Mouse (Mus musculus): ENCODE data around the gene Macrod1. TPM values are rescaled to one million over a fixed set of nuclear protein-coding genes. Genes with fewer than 3 reads are reported as not detected.

Gene Macrod1
- polyA plus RNA-seq, 1 experiment from 2014 or later: 22.1 TPM

GRCm38 (mm10) chr19:7146376-7146775, 89.8 kb downstream of the Macrod1 start:
- 72% methylated on average over 13 of the region's 13 CpGs for WGBS
- Histone ChIP-seq H3K27ac (replicated peaks) (no peak overlapping the region), H3K9ac (no peak overlapping the region), H3K27me3 (peaks cover 15% of the 10 kb centered on the region), H3K36me3 (no peaks in the 10 kb centered on the region), H3K4me3 (replicated peaks) (no peak overlapping the region), H3K9me3 (replicated peaks) (no peaks in the 10 kb centered on the region), H3K4me2 (replicated peaks) (no peak overlapping the region), H3K4me1 (peaks cover 77% of the 10 kb centered on the region)
- ATAC-seq (ENCODE audit: insufficient number of reproducible peaks, low FRiP score, low TSS enrichment, low read depth): no peak

DNA sequence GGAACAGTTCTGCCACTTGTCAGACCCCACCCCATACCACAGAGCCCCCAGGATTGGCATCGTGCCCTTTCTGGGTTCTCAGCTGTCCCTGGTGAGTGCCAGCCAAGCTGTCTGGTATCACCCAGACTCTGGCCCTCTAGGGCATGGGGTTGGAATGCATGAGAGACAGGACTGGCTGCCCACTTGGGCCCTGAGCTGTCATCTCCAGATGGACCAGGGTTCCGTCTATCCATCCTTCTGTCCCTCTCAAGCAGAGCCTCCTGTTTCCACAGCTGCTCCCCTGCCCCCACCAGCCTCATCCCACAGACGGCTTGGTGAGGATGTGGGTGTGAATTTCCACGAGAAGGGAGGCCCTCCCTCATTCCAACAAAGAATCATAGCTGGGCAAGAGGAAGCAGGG, 91.5 kb downstream of the Macrod1 start:
- H3K4me3 ChIP-seq (replicated peaks): no peak overlapping the region
- WGBS: 21% methylated on average over 4 of the region's 4 CpGs
- H3K36me3 ChIP-seq: no peaks in the 10 kb centered on the region
- no peaks in the 10 kb centered on the region for H3K9me3 ChIP-seq (replicated peaks)
- no peak for ATAC-seq (ENCODE audit: insufficient number of reproducible peaks, low FRiP score, low TSS enrichment, low read depth)
- H3K4me1 ChIP-seq: peaks cover 77% of the 10 kb centered on the region
- no peak overlapping the region for H3K4me2 ChIP-seq (replicated peaks)
- no peak overlapping the region for H3K9ac ChIP-seq
- no peak overlapping the region for H3K27ac ChIP-seq (replicated peaks)
- peaks cover 15% of the 10 kb centered on the region for H3K27me3 ChIP-seq

- peaks cover 77% of the 10 kb centered on the region for H3K4me1 ChIP-seq
- H3K9me3 ChIP-seq (replicated peaks): no peaks in the 10 kb centered on the region
- ATAC-seq (ENCODE audit: insufficient number of reproducible peaks, low FRiP score, low TSS enrichment, low read depth): no peak
- no peak overlapping the region for H3K4me3 ChIP-seq (replicated peaks)
- H3K9ac ChIP-seq: no peak overlapping the region
- WGBS: 42% methylated on average over 8 of the region's 8 CpGs
- no peak overlapping the region for H3K4me2 ChIP-seq (replicated peaks)
- H3K36me3 ChIP-seq: no peaks in the 10 kb centered on the region
- peaks cover 15% of the 10 kb centered on the region for H3K27me3 ChIP-seq
- no peak overlapping the region; the same call in 1 of the 2 replicates for H3K27ac ChIP-seq (replicated peaks)
These were observed 92.0 kb downstream of the Macrod1 start for GRCm38 (mm10) chr19:7148541-7149085.

DNA sequence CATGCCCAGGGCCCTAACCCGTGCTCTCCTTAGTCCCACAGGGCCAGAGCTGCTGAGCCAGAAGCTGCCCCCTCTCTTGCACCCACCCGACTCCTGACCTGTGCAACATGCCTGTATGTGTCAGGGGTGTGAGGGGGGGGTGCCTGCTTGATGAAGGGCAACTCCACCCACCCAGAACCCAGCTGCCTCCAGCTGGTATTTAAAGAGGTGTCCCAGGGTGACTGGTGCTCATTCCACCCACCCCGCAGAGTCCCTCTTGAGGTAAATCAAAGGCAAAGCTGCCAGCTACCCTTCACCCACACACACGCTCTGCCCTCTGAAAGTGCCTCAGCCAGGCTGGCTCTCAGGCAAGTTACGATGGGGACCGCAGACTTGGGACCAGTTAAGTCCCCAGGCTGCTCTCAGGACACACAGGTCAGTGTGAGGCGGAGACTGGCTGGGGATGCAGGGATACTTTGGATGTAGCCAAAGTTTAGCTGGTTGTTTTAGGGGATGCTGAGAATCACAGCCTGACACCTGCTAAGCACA, 92.6 kb downstream of the Macrod1 start:
- Histone ChIP-seq H3K9me3 (replicated peaks) (no peaks in the 10 kb centered on the region), H3K27me3 (peaks cover 15% of the 10 kb centered on the region), H3K36me3 (no peaks in the 10 kb centered on the region), H3K4me1 (peaks cover 77% of the 10 kb centered on the region), H3K4me2 (replicated peaks) (no peak overlapping the region), H3K27ac (replicated peaks) (no peak overlapping the region; the same call in 1 of the 2 replicates), H3K9ac (no peak overlapping the region), H3K4me3 (replicated peaks) (no peak overlapping the region)
- ATAC-seq (ENCODE audit: insufficient number of reproducible peaks, low FRiP score, low TSS enrichment, low read depth): no peak
- 73% methylated on average over 7 of the region's 7 CpGs for WGBS

GRCm38 (mm10) chr19:7151300-7151926, 94.8 kb downstream of the Macrod1 start:
- no peaks in the 10 kb centered on the region for H3K36me3 ChIP-seq
- no peak overlapping the region for H3K4me2 ChIP-seq (replicated peaks)
- H3K9me3 ChIP-seq (replicated peaks): no peaks in the 10 kb centered on the region
- no peak overlapping the region for H3K4me3 ChIP-seq (replicated peaks)
- H3K9ac ChIP-seq: no peak overlapping the region
- H3K4me1 ChIP-seq: peaks cover 89% of the 10 kb centered on the region
- no peak for ATAC-seq (ENCODE audit: insufficient number of reproducible peaks, low FRiP score, low TSS enrichment, low read depth)
- no peaks in the 10 kb centered on the region for H3K27me3 ChIP-seq
- WGBS: 79% methylated on average over 7 of the region's 7 CpGs
- H3K27ac ChIP-seq (replicated peaks): no peak overlapping the region

GRCm38 (mm10) chr19:7151927-7152653, 95.5 kb downstream of the Macrod1 start:
- Histone ChIP-seq H3K27me3 (no peaks in the 10 kb centered on the region), H3K4me1 (peaks cover 96% of the 10 kb centered on the region), H3K36me3 (no peaks in the 10 kb centered on the region), H3K9me3 (replicated peaks) (no peaks in the 10 kb centered on the region), H3K4me3 (replicated peaks) (no peak overlapping the region), H3K9ac (no peak overlapping the region), H3K27ac (replicated peaks) (peak overlapping the region; percentile 63; the same call in 1 of the 2 replicates), H3K4me2 (replicated peaks) (no peak overlapping the region)
- WGBS: 55% methylated on average over 6 of the region's 6 CpGs
- no peak for ATAC-seq (ENCODE audit: insufficient number of reproducible peaks, low FRiP score, low TSS enrichment, low read depth)

GRCm38 (mm10) chr19:7153232-7153631, 96.6 kb downstream of the Macrod1 start:
- peak; percentile 69 for ATAC-seq (ENCODE audit: insufficient number of reproducible peaks, low FRiP score, low TSS enrichment, low read depth)
- Histone ChIP-seq H3K27ac (replicated peaks) (peak overlapping the region; percentile 63), H3K4me1 (peaks cover 96% of the 10 kb centered on the region), H3K36me3 (no peaks in the 10 kb centered on the region), H3K9me3 (replicated peaks) (no peaks in the 10 kb centered on the region), H3K27me3 (no peaks in the 10 kb centered on the region), H3K9ac (no peak overlapping the region), H3K4me3 (replicated peaks) (no peak overlapping the region), H3K4me2 (replicated peaks) (no peak overlapping the region; the same call in 1 of the 2 replicates)
- 10% methylated on average over 7 of the region's 7 CpGs for WGBS

- Histone ChIP-seq H3K4me3 (replicated peaks) (no peak overlapping the region), H3K9ac (no peak overlapping the region), H3K36me3 (no peaks in the 10 kb centered on the region), H3K27ac (replicated peaks) (peak overlapping the region; percentile 35), H3K4me1 (peaks cover 86% of the 10 kb centered on the region), H3K9me3 (replicated peaks) (no peaks in the 10 kb centered on the region), H3K4me2 (replicated peaks) (no peak overlapping the region), H3K27me3 (no peaks in the 10 kb centered on the region)
- ATAC-seq (ENCODE audit: insufficient number of reproducible peaks, low FRiP score, low TSS enrichment, low read depth): peak; percentile 62
- WGBS: 49% methylated on average over 6 of the region's 6 CpGs
These were observed 98.6 kb downstream of the Macrod1 start for GRCm38 (mm10) chr19:7155196-7155595.

DNA sequence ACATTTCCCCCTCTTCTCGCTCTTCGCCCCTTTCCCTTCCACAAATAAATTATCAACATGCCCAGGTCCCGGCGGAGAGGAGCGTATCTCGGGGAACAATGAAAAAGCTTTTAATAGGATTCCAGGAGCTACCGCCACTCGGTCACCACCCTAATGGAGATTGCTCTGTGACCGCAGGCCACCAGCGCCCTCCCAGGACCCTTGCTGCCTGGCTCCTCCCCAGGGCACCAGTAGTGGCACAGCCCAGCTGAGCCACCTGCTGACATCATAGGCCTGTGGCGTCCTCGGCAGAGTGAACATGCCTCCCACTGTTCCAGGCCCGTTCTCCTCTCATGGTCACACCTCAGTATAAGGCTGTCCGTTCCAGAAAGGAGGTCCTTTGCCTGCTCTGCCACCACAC, 101.1 kb downstream of the Macrod1 start:
- WGBS: 57% methylated on average over 14 of the region's 14 CpGs
- Histone ChIP-seq H3K4me2 (replicated peaks) (no peak overlapping the region), H3K27ac (replicated peaks) (no peak overlapping the region), H3K27me3 (no peaks in the 10 kb centered on the region), H3K4me3 (replicated peaks) (no peak overlapping the region), H3K9ac (no peak overlapping the region), H3K36me3 (no peaks in the 10 kb centered on the region), H3K4me1 (peaks cover 69% of the 10 kb centered on the region), H3K9me3 (replicated peaks) (no peaks in the 10 kb centered on the region)
- no peak for ATAC-seq (ENCODE audit: insufficient number of reproducible peaks, low FRiP score, low TSS enrichment, low read depth)

GRCm38 (mm10) chr19:7160151-7160906, 103.7 kb downstream of the Macrod1 start:
- no peaks in the 10 kb centered on the region for H3K9me3 ChIP-seq (replicated peaks)
- peak overlapping the region; percentile 35; the same call in 1 of the 2 replicates for H3K4me2 ChIP-seq (replicated peaks)
- H3K36me3 ChIP-seq: no peaks in the 10 kb centered on the region
- H3K27me3 ChIP-seq: peaks cover 5% of the 10 kb centered on the region
- H3K4me3 ChIP-seq (replicated peaks): no peak overlapping the region
- no peak overlapping the region for H3K27ac ChIP-seq (replicated peaks)
- H3K9ac ChIP-seq: no peak overlapping the region
- peaks cover 64% of the 10 kb centered on the region for H3K4me1 ChIP-seq
- ATAC-seq (ENCODE audit: insufficient number of reproducible peaks, low FRiP score, low TSS enrichment, low read depth): no peak
- 11% methylated on average over 14 of the region's 14 CpGs for WGBS

- H3K9me3 ChIP-seq (replicated peaks): no peaks in the 10 kb centered on the region
- H3K36me3 ChIP-seq: no peaks in the 10 kb centered on the region
- no peak overlapping the region for H3K4me3 ChIP-seq (replicated peaks)
- H3K4me1 ChIP-seq: peaks cover 61% of the 10 kb centered on the region
- no peak overlapping the region for H3K4me2 ChIP-seq (replicated peaks)
- peaks cover 6% of the 10 kb centered on the region for H3K27me3 ChIP-seq
- H3K9ac ChIP-seq: no peak overlapping the region
- no peak for ATAC-seq (ENCODE audit: insufficient number of reproducible peaks, low FRiP score, low TSS enrichment, low read depth)
- no peak overlapping the region for H3K27ac ChIP-seq (replicated peaks)
- WGBS: 73% methylated on average over 3 of the region's 3 CpGs
These were observed 104.5 kb downstream of the Macrod1 start for GRCm38 (mm10) chr19:7161064-7161463.

Measured in embryonic facial prominence, embryonic 15.5 days (tissue).